Mouse (Mus musculus) spleen, adult 2 months (tissue): ENCODE data around the gene Prkn. TPM values are rescaled to one million over a fixed set of nuclear protein-coding genes. Genes with fewer than 3 reads are reported as not detected.

Experiments used
- DNase-seq, 2 experiments: peaks; one replicate each; pipeline versions ENCODE4 v3.0.0 to v3.0.0-alpha.2; 2012 to 2021; ENCODE audit warnings: low spot score in 2 of 2, low read depth in 1 of 2
- H3K27ac ChIP-seq: fragments of 200-500 bp; 2 replicates; pipeline ENCODE4 v1.5.1; 2012; ENCODE audit warnings: low read length, inconsistent platforms; ENCODE audit not compliant: insufficient read depth
- H3K27me3 ChIP-seq: fragments of 200-500 bp; 2 replicates; pipeline ENCODE4 v1.6.1; 2012; ENCODE audit warnings: mild to moderate bottlenecking, moderate library complexity, low read length, inconsistent platforms; ENCODE audit not compliant: control insufficient read depth, insufficient read depth
- H3K36me3 ChIP-seq: fragments of 200-500 bp; 2 replicates; pipeline ENCODE4 v1.6.1; 2012; ENCODE audit warnings: mild to moderate bottlenecking, low read length, inconsistent platforms; ENCODE audit not compliant: control insufficient read depth, insufficient read depth
- H3K4me1 ChIP-seq: fragments of 200-500 bp; 2 replicates; pipeline ENCODE4 v1.6.1; 2011; ENCODE audit warnings: inconsistent platforms; ENCODE audit not compliant: control insufficient read depth, insufficient read depth, insufficient read length
- H3K4me3 ChIP-seq: fragments of 200-500 bp; 2 replicates; pipeline ENCODE4 v1.5.1; 2011; ENCODE audit warnings: mild to moderate bottlenecking, inconsistent platforms; ENCODE audit not compliant: insufficient read depth, insufficient read length; ENCODE audit errors: extremely low read depth
- CTCF ChIP-seq: fragments of 200-500 bp; IDR thresholded peaks from 2 replicates; pipeline ENCODE4 v1.5.1; 2011; ENCODE audit warnings: mild to moderate bottlenecking, inconsistent platforms; ENCODE audit not compliant: insufficient read depth, insufficient read length, insufficient replicate concordance; ENCODE audit errors: extremely low read depth
- POLR2A ChIP-seq: fragments of 200-500 bp; IDR thresholded peaks from 2 replicates; pipeline ENCODE4 v1.6.1; 2011; ENCODE audit warnings: low read depth, low read length, inconsistent platforms
- WGBS: fragments of 180-500 bp; shearing (Covaris S2); methylation state at CpG from one replicate; pipeline ENCODE4 v1.1.7; 2018; 5-methylcytosine and 5-hydroxymethylcytosine counted together
- polyA plus RNA-seq: library from polyadenylated mRNA; depleted of rRNA; stranded (reverse); fragments of >200 nt; gene quantifications from 2 replicates; pipeline ENCODE4 v1.2.3, GENCODE M21; 2012

The Prkn gene
- polyA plus RNA-seq, 1 experiment: 0.72 TPM

DNA sequence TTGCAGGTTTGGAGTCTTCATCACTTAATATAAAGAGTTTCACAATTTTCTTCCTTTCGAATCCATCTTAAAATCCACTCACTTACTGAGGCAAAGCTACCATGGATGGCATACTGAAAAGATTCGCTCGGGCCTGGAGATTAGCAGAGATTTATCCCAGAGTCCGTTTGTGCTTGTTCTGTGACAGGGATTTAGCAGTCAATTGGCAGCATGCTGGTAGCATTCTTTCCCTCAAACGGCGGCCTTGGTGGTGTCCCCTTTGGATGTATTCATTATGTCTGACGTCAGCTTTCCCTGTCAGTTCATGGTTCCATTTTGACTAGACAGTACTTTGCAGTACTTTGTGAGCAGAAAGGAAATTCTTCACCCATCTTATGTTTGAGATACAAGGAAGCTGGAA, 662.4 kb downstream of the Prkn start:
- WGBS: 88% methylated on average over 7 of the region's 7 CpGs
- Histone ChIP-seq H3K4me3 (no peak overlapping the region), H3K36me3 (no peaks in the 10 kb centered on the region), H3K27ac (no peak overlapping the region), H3K4me1 (no peaks in the 10 kb centered on the region), H3K27me3 (no peaks in the 10 kb centered on the region)
- DNase-seq: no peak
- TF ChIP-seq POLR2A (no peak), CTCF (no peak)

DNA sequence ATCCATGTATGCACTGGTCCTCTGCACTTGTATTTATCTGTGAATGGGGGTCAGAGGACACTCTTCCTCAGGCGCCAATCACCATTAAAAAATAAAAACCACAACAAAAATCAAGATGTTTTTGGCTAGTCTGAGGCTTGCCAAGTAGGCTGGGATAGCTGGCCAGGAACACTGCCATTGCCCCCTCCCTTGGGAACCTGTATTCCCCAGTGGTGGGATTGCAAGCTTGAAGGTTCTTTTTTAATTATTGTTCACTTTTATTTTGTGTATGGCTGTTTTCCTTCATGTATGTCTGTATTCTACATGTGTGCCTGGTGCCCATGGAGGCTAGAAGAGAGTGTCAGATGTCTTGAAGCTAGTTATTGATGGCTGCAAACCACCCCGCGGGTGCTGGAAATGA, 664.3 kb downstream of the Prkn start:
- Histone ChIP-seq H3K4me3 (no peak overlapping the region), H3K4me1 (no peaks in the 10 kb centered on the region), H3K27ac (no peak overlapping the region), H3K27me3 (no peaks in the 10 kb centered on the region), H3K36me3 (no peaks in the 10 kb centered on the region)
- 89% methylated on average over 3 of the region's 3 CpGs for WGBS
- TF ChIP-seq CTCF: no peak
- no peak for TF ChIP-seq POLR2A
- DNase-seq: no peak

DNA sequence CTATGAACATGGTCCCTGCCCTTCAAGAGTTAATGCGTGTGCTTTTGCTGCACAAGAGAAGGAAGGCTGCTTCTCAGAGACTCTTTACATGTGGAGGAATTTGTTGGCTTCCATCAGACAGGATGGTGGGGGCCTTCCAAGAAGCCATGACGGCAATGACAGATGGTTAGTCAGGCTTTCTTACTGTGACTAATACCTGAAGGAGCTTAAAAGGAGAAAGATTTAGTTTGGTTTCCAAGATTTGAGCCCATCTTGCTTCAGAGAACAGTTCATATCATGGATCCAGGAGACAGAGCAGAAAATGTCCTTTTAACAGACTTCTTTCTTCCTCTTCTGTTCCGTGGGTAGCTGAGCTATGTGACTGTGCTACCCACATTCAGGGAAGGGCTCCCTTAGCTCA, 666.9 kb downstream of the Prkn start:
- Histone ChIP-seq H3K4me1 (no peaks in the 10 kb centered on the region), H3K4me3 (no peak overlapping the region), H3K27me3 (no peaks in the 10 kb centered on the region), H3K36me3 (no peaks in the 10 kb centered on the region), H3K27ac (no peak overlapping the region)
- no peak for DNase-seq
- 82% methylated on average over 3 of the region's 3 CpGs for WGBS
- TF ChIP-seq POLR2A: no peak
- TF ChIP-seq CTCF: no peak

DNA sequence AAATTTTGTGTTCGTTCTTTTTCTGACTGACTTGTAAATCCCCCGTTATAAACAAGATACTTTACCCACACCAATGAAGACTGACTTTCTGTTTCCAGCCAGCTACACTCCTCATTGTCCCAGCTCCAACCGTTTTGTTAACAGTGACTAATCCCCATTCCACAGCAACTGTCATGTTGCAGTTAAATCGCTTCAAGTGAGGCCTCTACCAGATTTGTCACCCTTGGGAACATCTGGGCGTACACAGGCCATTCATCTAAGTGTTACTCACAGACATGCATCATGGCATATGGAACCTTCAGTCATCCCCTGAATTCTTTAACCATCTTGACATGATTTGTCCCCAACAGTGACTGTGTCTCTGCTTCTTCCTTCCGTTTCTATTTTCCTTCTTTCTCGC, 669.9 kb downstream of the Prkn start:
- Histone ChIP-seq H3K27ac (no peak overlapping the region), H3K4me3 (no peak overlapping the region), H3K27me3 (no peaks in the 10 kb centered on the region), H3K4me1 (no peaks in the 10 kb centered on the region), H3K36me3 (no peaks in the 10 kb centered on the region)
- DNase-seq: no peak
- TF ChIP-seq POLR2A: no peak
- no peak for TF ChIP-seq CTCF
- 83% methylated on average over 7 of the region's 7 CpGs for WGBS

DNA sequence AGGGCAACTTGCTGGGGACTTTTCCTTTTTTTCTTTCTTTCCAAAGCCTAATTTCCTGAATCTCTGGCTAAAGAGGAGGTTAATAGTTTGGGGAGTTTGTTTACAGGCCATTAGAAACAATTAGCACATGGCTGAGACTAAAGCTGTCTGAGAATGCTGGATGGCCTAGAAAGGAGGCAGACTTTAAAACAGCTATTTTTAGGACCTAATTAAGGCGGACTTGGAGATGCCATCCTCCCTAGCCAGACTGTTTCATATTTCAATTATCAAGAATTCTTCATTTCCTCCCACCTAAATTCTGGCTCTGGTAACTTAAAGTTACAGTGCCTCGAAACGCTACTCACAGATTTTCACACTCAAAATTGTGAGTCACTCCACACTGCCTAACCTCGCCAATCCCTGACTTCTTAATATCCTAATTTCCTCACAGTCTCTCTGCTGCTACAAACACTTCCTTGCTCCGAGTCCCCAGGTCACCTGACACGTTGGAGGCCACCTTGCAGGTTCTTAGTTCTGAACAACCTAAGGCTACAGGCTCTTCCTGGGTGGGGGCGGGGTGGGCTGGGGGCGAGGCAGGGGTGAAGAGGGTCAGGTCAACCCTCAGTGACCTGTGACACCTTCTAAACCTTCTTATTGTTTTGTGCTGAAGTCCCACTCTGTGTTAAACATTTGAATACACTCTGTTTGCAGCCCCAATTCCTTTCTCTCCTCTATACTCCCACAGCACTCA, 674.0 kb downstream of the Prkn start:
- Histone ChIP-seq H3K4me1 (no peaks in the 10 kb centered on the region), H3K36me3 (no peaks in the 10 kb centered on the region), H3K27ac (no peak overlapping the region), H3K4me3 (no peak overlapping the region), H3K27me3 (no peaks in the 10 kb centered on the region)
- WGBS: 73% methylated on average over 8 of the region's 8 CpGs
- TF ChIP-seq POLR2A: no peak
- TF ChIP-seq CTCF: no peak
- no peak for DNase-seq

DNA sequence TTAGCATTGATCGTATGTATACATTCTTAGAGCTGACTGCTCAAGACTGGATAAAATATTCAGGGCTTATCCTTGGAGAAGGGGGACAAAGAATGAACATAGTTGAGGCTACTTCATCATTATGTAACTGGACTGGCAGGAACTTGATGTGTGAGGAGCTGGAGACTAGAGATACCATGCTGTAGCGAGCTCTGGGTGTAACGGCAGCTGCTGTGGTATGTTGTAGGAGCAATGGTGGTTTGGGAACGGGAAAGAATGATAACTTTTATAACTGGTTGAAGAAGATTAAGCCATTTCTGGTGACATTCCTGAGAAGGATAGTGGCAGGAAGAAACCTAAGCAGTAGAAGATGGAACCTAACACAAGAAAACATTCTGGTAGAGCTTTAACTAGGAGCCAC, 675.4 kb downstream of the Prkn start:
- DNase-seq: no peak
- TF ChIP-seq CTCF (no peak), POLR2A (no peak)
- Histone ChIP-seq H3K4me3 (no peak overlapping the region), H3K4me1 (no peaks in the 10 kb centered on the region), H3K36me3 (no peaks in the 10 kb centered on the region), H3K27me3 (no peaks in the 10 kb centered on the region), H3K27ac (no peak overlapping the region)
- 73% methylated on average over 4 of the region's 4 CpGs for WGBS

DNA sequence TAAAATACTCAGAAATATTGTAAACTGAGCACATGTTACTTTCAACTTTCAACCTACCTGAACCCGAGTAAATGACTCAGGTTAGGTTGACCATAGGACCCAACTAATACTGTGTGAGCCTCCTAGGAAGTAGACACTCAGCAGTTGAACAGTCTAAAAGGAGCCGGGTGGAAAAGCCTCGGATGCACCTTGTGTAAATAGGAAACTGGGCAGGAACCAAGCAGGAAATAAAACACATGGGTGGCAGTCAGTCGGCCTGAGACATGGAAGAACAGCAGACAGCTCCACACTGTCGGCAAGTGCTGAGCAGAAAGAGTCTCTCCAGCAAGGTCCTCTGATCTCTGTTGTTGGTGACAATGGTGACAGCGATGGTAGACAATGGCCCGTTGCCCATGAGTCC, 676.0 kb downstream of the Prkn start:
- no peaks in the 10 kb centered on the region for H3K27me3 ChIP-seq
- WGBS: 69% methylated on average over 7 of the region's 7 CpGs
- no peaks in the 10 kb centered on the region for H3K4me1 ChIP-seq
- H3K27ac ChIP-seq: no peak overlapping the region
- no peak overlapping the region for H3K4me3 ChIP-seq
- no peaks in the 10 kb centered on the region for H3K36me3 ChIP-seq
- no peak for DNase-seq
- no peak for TF ChIP-seq CTCF
- TF ChIP-seq POLR2A: no peak
